Comparison of ENCODE assay signal across 17 mouse cellular contexts in genomic region chr9:46739341-46739740, GRCm38 (mm10).
"Had no signal": no experiment of that assay in that cellular context is flagged by ENCODE, and none has a peak within 500 bp of the region (broad histone marks: within the 10 kb centered on the region; RNA-seq: fewer than 3 reads in every experiment).

No protein-coding gene starts in this region.

- H3K27me3 ChIP-seq: liver, embryonic 15.5 days; neural tube, embryonic 13.5 days; stomach, embryonic 15.5 days had no signal

- ATAC-seq: midbrain, embryonic 16.5 days had no signal

- H3K36me3 ChIP-seq: limb, embryonic 10.5 days; liver, embryonic 15.5 days; midbrain, embryonic 12.5 days; neural tube, embryonic 13.5 days; stomach, embryonic 15.5 days had no signal

- DNase-seq: kidney, postnatal 36 days; lung, adult 2 months; lung, postnatal 14 days; right cerebral cortex, postnatal 4 days; spleen, adult 18-20 months; thymus, adult 2 months; thymus, postnatal 25 days had no signal

- H3K4me3 ChIP-seq: left cerebral cortex, adult 2 months; limb, embryonic 10.5 days; liver, embryonic 15.5 days; midbrain, embryonic 12.5 days; neural tube, embryonic 13.5 days; stomach, embryonic 15.5 days had no signal

- H3K9ac ChIP-seq: liver, embryonic 15.5 days; midbrain, embryonic 12.5 days; neural tube, embryonic 13.5 days; stomach, embryonic 15.5 days had no signal

- H3K27ac ChIP-seq: kidney, postnatal 0 days; left cerebral cortex, adult 2 months; limb, embryonic 10.5 days; liver, embryonic 15.5 days; macrophage; midbrain, embryonic 12.5 days; stomach, embryonic 15.5 days had no signal

- H3K4me2 ChIP-seq: liver, embryonic 11.5 days; liver, embryonic 15.5 days; midbrain, embryonic 12.5 days; neural tube, embryonic 13.5 days; stomach, embryonic 15.5 days had no signal

- H3K4me1 ChIP-seq: liver, embryonic 15.5 days had no signal

- H3K9me3 ChIP-seq: limb, embryonic 10.5 days; liver, embryonic 15.5 days; midbrain, embryonic 12.5 days; neural tube, embryonic 13.5 days; stomach, embryonic 15.5 days had no signal
